8 mouse cellular contexts compared by ENCODE assay signal in the genomic region with DNA sequence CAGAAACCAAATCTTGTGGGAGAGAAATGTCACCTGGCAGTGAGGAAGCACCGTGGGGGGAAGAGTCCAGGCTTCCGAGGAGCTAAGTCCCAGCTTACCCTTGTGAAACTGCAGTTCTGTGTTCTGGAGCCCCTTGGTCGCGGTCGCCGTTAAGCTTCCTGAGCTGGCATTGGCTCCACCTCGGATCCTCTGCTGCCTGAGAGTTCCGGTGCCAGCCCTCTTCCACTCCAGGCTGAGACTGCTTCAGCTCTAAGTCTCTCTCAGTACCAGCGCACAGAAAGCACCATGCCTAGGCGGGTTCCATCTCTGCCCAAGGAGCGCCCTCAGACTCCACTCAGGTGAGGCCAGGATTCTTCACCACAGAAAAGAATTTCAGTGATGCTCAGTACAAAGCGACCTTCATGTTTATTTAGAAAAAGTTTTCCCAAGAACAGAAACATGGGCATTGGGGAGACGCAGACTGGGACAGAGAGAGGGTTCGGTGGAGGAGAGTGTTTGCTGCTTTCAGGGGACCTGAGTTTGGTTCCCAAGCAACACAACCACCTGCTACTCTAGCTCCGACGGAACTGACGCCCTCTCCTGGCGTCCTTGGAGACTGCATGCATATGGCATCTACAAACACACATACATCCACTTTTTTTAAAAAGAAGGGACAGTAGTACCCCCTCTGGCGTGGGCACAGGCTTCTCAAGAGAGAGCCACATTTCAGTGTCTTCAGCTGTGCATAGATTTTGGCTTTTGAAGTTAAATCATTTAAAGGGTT. TPM values are rescaled to one million over a fixed set of nuclear protein-coding genes. Genes with fewer than 3 reads are reported as not detected.
DNase-seq lines count a peak whose midpoint lies in the region; ATAC-seq and TF ChIP-seq lines count a peak whose summit lies in the region.

No protein-coding gene starts in this region.

- no peaks in the 10 kb centered on the region for H3K9me3 ChIP-seq in heart, embryonic 14.5 days (ENCODE audit: control insufficient read depth, low read length)
- no peaks in the 10 kb centered on the region for H3K9me3 ChIP-seq in stomach, postnatal 0 days (ENCODE audit: control insufficient read depth, low read length)
- H3K9me3 ChIP-seq in midbrain, embryonic 16.5 days (replicated peaks; ENCODE audit: control insufficient read depth, low read length, poor library complexity, severe bottlenecking) = no peaks in the 10 kb centered on the region

- no peak overlapping the region for H3K4me2 ChIP-seq in heart, embryonic 14.5 days (ENCODE audit: low read length)
- no peak overlapping the region for H3K4me2 ChIP-seq in stomach, postnatal 0 days (replicated peaks; ENCODE audit: low read depth)
- no peak overlapping the region for H3K4me2 ChIP-seq in midbrain, embryonic 16.5 days (ENCODE audit: low read length)

- 0 out of 2 replicates have a peak, but pooled peaks have one; percentile 23 for ATAC-seq in heart, embryonic 14.5 days (ENCODE audit: insufficient number of reproducible peaks, insufficient read depth, low FRiP score, low read depth)
- ATAC-seq in stomach, postnatal 0 days (ENCODE audit: low FRiP score, low TSS enrichment) = no peak
- ATAC-seq in midbrain, embryonic 16.5 days = no peak

- no peak for DNase-seq in heart, postnatal 14 days
- peak; percentile 43 for DNase-seq in thymus, postnatal 4 days
- DNase-seq in thymus, postnatal 36 days = no peak
- peak; percentile 18 for DNase-seq in induced T-regulatory cell, adult 2 months (ENCODE audit: low read depth)
- DNase-seq in stomach, postnatal 0 days (ENCODE audit: low spot score) = no peak
- no peak for DNase-seq in frontal cortex, postnatal 36 days (ENCODE audit: low spot score in 2 of 2)

- H3K4me3 ChIP-seq in heart, embryonic 14.5 days (ENCODE audit: control insufficient read depth in 1 of 2, insufficient read depth in 1 of 2, low read depth in 1 of 2, low read length in 2 of 2) = no peak overlapping the region
- H3K4me3 ChIP-seq in stomach, postnatal 0 days (ENCODE audit: low read depth, low read length) = no peak overlapping the region
- H3K4me3 ChIP-seq in midbrain, embryonic 16.5 days (ENCODE audit: low read depth, low read length) = no peak overlapping the region

- TF ChIP-seq EP300 in stomach, postnatal 0 days (optimal IDR thresholded peaks at IDR 0.05) = no peak

- TF ChIP-seq CTCF in stomach, postnatal 0 days (IDR thresholded peaks at IDR 0.05; ENCODE audit: low read depth) = peak; percentile 34; the same call in 1 of the 2 replicates

- 71% methylated on average over 19 of the region's 19 CpGs for WGBS in heart, embryonic 14.5 days
- 75% methylated on average over 19 of the region's 19 CpGs for WGBS in stomach, postnatal 0 days
- WGBS in midbrain, embryonic 16.5 days = 82% methylated on average over 19 of the region's 19 CpGs

- H3K27me3 ChIP-seq in heart, embryonic 14.5 days (ENCODE audit: control insufficient read depth, insufficient read depth, low read length) = peaks cover 2% of the 10 kb centered on the region
- H3K27me3 ChIP-seq in stomach, postnatal 0 days (ENCODE audit: control insufficient read depth, insufficient read depth, low read length) = no peaks in the 10 kb centered on the region
- H3K27me3 ChIP-seq in midbrain, embryonic 16.5 days (ENCODE audit: control insufficient read depth, insufficient read depth, low read depth, low read length) = peaks cover 6% of the 10 kb centered on the region; the same call in 1 of the 2 replicates

- 0 out of 2 replicates have a peak, but pooled peaks cover 3% of the 10 kb centered on the region for H3K36me3 ChIP-seq in heart, embryonic 14.5 days (ENCODE audit: control insufficient read depth, insufficient read depth, low read length)
- H3K36me3 ChIP-seq in stomach, postnatal 0 days (ENCODE audit: control insufficient read depth, insufficient read depth, low read length) = no peaks in the 10 kb centered on the region
- no peaks in the 10 kb centered on the region; the same call in 1 of the 2 replicates for H3K36me3 ChIP-seq in midbrain, embryonic 16.5 days (ENCODE audit: control insufficient read depth, insufficient read depth, low read length)

- H3K9ac ChIP-seq in heart, embryonic 14.5 days (ENCODE audit: low read length) = no peak overlapping the region
- H3K9ac ChIP-seq in stomach, postnatal 0 days (ENCODE audit: low read length) = no peak overlapping the region
- no peak overlapping the region for H3K9ac ChIP-seq in midbrain, embryonic 16.5 days (ENCODE audit: low read depth, low read length)

- H3K4me1 ChIP-seq in heart, embryonic 14.5 days (ENCODE audit: control insufficient read depth in 2 of 2, insufficient read depth in 2 of 2, low read length in 2 of 2) = no peaks in the 10 kb centered on the region; a peak in 1 of 4 replicates
- H3K4me1 ChIP-seq in stomach, postnatal 0 days (replicated peaks; ENCODE audit: control insufficient read depth, insufficient read depth) = no peaks in the 10 kb centered on the region
- H3K4me1 ChIP-seq in midbrain, embryonic 16.5 days (ENCODE audit: control insufficient read depth, insufficient read depth, low read length) = no peaks in the 10 kb centered on the region

- no peak overlapping the region for H3K27ac ChIP-seq in heart, embryonic 14.5 days (replicated peaks in 1 of 2; ENCODE audit: control insufficient read depth in 1 of 2, insufficient read depth in 1 of 2, low read depth in 2 of 2, low read length in 2 of 2)
- no peak overlapping the region for H3K27ac ChIP-seq in stomach, postnatal 0 days (replicated peaks)
- H3K27ac ChIP-seq in midbrain, embryonic 16.5 days (ENCODE audit: low read length) = no peak overlapping the region

- intact Hi-C loops in heart, postnatal 14 days (cut with DNase I) = no loop called here

RNA-seq across cellular contexts. Expression of a gene that starts 6.2 kb away (rescaled TPM):
- polyA plus RNA-seq in heart, embryonic 14.5 days (2014; fragmentation: Nextera tagmentation; extraction: Ambion mirVana) = 5.7 and 7.5 TPM in 2 replicates
- 10 to 100 TPM; 19.8 to 20.3 TPM for total RNA-seq in heart, postnatal 14 days (2021)
- polyA plus RNA-seq in stomach, postnatal 0 days (2015; fragmentation: Nextera tagmentation; extraction: Ambion mirVana) = 1.6 and 2.3 TPM in 2 replicates
- 10.0 and 11.0 TPM in 2 replicates for polyA plus RNA-seq in midbrain, embryonic 16.5 days (2015; fragmentation: Nextera tagmentation; extraction: Ambion mirVana)

RNA-seq across cellular contexts. Expression of a gene that starts 39.7 kb away (rescaled TPM):
- 3.3 and 3.4 TPM in 2 replicates for polyA plus RNA-seq in heart, embryonic 14.5 days (2014; fragmentation: Nextera tagmentation; extraction: Ambion mirVana)
- 1 to 10 TPM; 4.6 to 5.9 TPM for total RNA-seq in heart, postnatal 14 days (2021)
- polyA plus RNA-seq in stomach, postnatal 0 days (2015; fragmentation: Nextera tagmentation; extraction: Ambion mirVana) = 3.0 and 3.1 TPM in 2 replicates
- 10.8 and 10.9 TPM in 2 replicates for polyA plus RNA-seq in midbrain, embryonic 16.5 days (2015; fragmentation: Nextera tagmentation; extraction: Ambion mirVana)

Comparison
In these comparisons a context has a peak if more than half of its experiments do, and no peak if none do; other contexts are left out.
1. DNase-seq: peak in thymus, postnatal 4 days (single experiment) and induced T-regulatory cell, adult 2 months (single experiment); none in heart, postnatal 14 days (0 of 2), thymus, postnatal 36 days (0 of 2), stomach, postnatal 0 days (single experiment) and frontal cortex, postnatal 36 days (0 of 2).